Mouse (Mus musculus): ENCODE measurements around the gene Magi1. TPM values are rescaled to one million over a fixed set of nuclear protein-coding genes. Genes with fewer than 3 reads are reported as not detected.

The Magi1 gene
- polyA plus RNA-seq, 1 experiment from 2014 or later: 22.9 TPM

GRCm38 (mm10) chr6:94225832-94226231 lies 57.9 kb downstream of the Magi1 start:
- no peak overlapping the region for H3K4me2 ChIP-seq (ENCODE audit: low read length)
- WGBS: 70% methylated on average over 3 of the region's 3 CpGs
- 0 out of 2 replicates have a peak, but pooled peaks cover 6% of the 10 kb centered on the region for H3K4me1 ChIP-seq (ENCODE audit: control insufficient read depth, insufficient read depth, low read length)
- no peak overlapping the region for H3K9ac ChIP-seq (ENCODE audit: low read length)
- H3K4me3 ChIP-seq (ENCODE audit: low read depth, low read length): no peak overlapping the region
- H3K27me3 ChIP-seq (replicated peaks; ENCODE audit: control insufficient read depth, insufficient read depth, low read length): no peaks in the 10 kb centered on the region
- H3K27ac ChIP-seq (ENCODE audit: low read depth, low read length): no peak overlapping the region
- no peaks in the 10 kb centered on the region for H3K9me3 ChIP-seq (replicated peaks; ENCODE audit: control insufficient read depth, low read length)
- ATAC-seq: no peak
- DNase-seq (ENCODE audit: low spot score): no peak
- no peaks in the 10 kb centered on the region for H3K36me3 ChIP-seq (ENCODE audit: control insufficient read depth, insufficient read depth, low read length)

GRCm38 (mm10) chr6:94225091-94225490 lies 58.6 kb downstream of the Magi1 start:
- no peak for ATAC-seq
- Histone ChIP-seq H3K4me1 (ENCODE audit: control insufficient read depth, insufficient read depth, low read length) (no peaks in the 10 kb centered on the region), H3K9ac (ENCODE audit: low read length) (no peak overlapping the region), H3K36me3 (ENCODE audit: control insufficient read depth, insufficient read depth, low read length) (no peaks in the 10 kb centered on the region), H3K4me3 (ENCODE audit: low read depth, low read length) (no peak overlapping the region), H3K27ac (ENCODE audit: low read depth, low read length) (no peak overlapping the region), H3K9me3 (replicated peaks; ENCODE audit: control insufficient read depth, low read length) (no peaks in the 10 kb centered on the region), H3K4me2 (ENCODE audit: low read length) (no peak overlapping the region), H3K27me3 (replicated peaks; ENCODE audit: control insufficient read depth, insufficient read depth, low read length) (no peaks in the 10 kb centered on the region)
- DNase-seq (ENCODE audit: low spot score): no peak
- WGBS: 79% methylated on average over 6 of the region's 6 CpGs

GRCm38 (mm10) chr6:94222253-94222652 lies 61.5 kb downstream of the Magi1 start:
- H3K4me1 ChIP-seq (ENCODE audit: control insufficient read depth, insufficient read depth, low read length): no peaks in the 10 kb centered on the region
- H3K27ac ChIP-seq (ENCODE audit: low read depth, low read length): no peak overlapping the region
- H3K9ac ChIP-seq (ENCODE audit: low read length): no peak overlapping the region
- H3K9me3 ChIP-seq (replicated peaks; ENCODE audit: control insufficient read depth, low read length): no peaks in the 10 kb centered on the region
- no peak overlapping the region for H3K4me3 ChIP-seq (ENCODE audit: low read depth, low read length)
- no peaks in the 10 kb centered on the region for H3K27me3 ChIP-seq (replicated peaks; ENCODE audit: control insufficient read depth, insufficient read depth, low read length)
- WGBS: 62% methylated on average over 7 of the region's 7 CpGs
- no peak overlapping the region for H3K4me2 ChIP-seq (ENCODE audit: low read length)
- ATAC-seq (no peak), DNase-seq (ENCODE audit: low spot score) (no peak)
- no peaks in the 10 kb centered on the region for H3K36me3 ChIP-seq (ENCODE audit: control insufficient read depth, insufficient read depth, low read length)

GRCm38 (mm10) chr6:94221750-94222149 lies 62.0 kb downstream of the Magi1 start:
- no peak overlapping the region for H3K4me3 ChIP-seq (ENCODE audit: low read depth, low read length)
- 88% methylated on average over 6 of the region's 6 CpGs for WGBS
- H3K36me3 ChIP-seq (ENCODE audit: control insufficient read depth, insufficient read depth, low read length): no peaks in the 10 kb centered on the region
- H3K4me2 ChIP-seq (ENCODE audit: low read length): no peak overlapping the region
- no peaks in the 10 kb centered on the region for H3K4me1 ChIP-seq (ENCODE audit: control insufficient read depth, insufficient read depth, low read length)
- no peak overlapping the region for H3K9ac ChIP-seq (ENCODE audit: low read length)
- DNase-seq (ENCODE audit: low spot score) (no peak), ATAC-seq (no peak)
- H3K9me3 ChIP-seq (replicated peaks; ENCODE audit: control insufficient read depth, low read length): no peaks in the 10 kb centered on the region
- H3K27ac ChIP-seq (ENCODE audit: low read depth, low read length): no peak overlapping the region
- H3K27me3 ChIP-seq (replicated peaks; ENCODE audit: control insufficient read depth, insufficient read depth, low read length): no peaks in the 10 kb centered on the region

GRCm38 (mm10) chr6:94218076-94218475 lies 65.6 kb downstream of the Magi1 start:
- Histone ChIP-seq H3K27ac (ENCODE audit: low read depth, low read length) (no peak overlapping the region), H3K36me3 (ENCODE audit: control insufficient read depth, insufficient read depth, low read length) (no peaks in the 10 kb centered on the region), H3K4me3 (ENCODE audit: low read depth, low read length) (no peak overlapping the region), H3K4me1 (ENCODE audit: control insufficient read depth, insufficient read depth, low read length) (no peaks in the 10 kb centered on the region), H3K27me3 (replicated peaks; ENCODE audit: control insufficient read depth, insufficient read depth, low read length) (no peaks in the 10 kb centered on the region), H3K4me2 (ENCODE audit: low read length) (no peak overlapping the region), H3K9ac (ENCODE audit: low read length) (no peak overlapping the region), H3K9me3 (replicated peaks; ENCODE audit: control insufficient read depth, low read length) (no peaks in the 10 kb centered on the region)
- WGBS: 90% methylated on average over 4 of the region's 4 CpGs
- ATAC-seq (no peak), DNase-seq (ENCODE audit: low spot score) (no peak)

- ATAC-seq (no peak), DNase-seq (ENCODE audit: low spot score) (no peak)
- Histone ChIP-seq H3K4me2 (ENCODE audit: low read length) (no peak overlapping the region), H3K36me3 (ENCODE audit: control insufficient read depth, insufficient read depth, low read length) (no peaks in the 10 kb centered on the region), H3K27ac (ENCODE audit: low read depth, low read length) (no peak overlapping the region), H3K27me3 (replicated peaks; ENCODE audit: control insufficient read depth, insufficient read depth, low read length) (no peaks in the 10 kb centered on the region), H3K4me1 (ENCODE audit: control insufficient read depth, insufficient read depth, low read length) (no peaks in the 10 kb centered on the region), H3K9ac (ENCODE audit: low read length) (no peak overlapping the region), H3K9me3 (replicated peaks; ENCODE audit: control insufficient read depth, low read length) (no peaks in the 10 kb centered on the region), H3K4me3 (ENCODE audit: low read depth, low read length) (no peak overlapping the region)
- WGBS: 87% methylated on average over 4 of the region's 4 CpGs
These were observed 67.9 kb downstream of the Magi1 start for GRCm38 (mm10) chr6:94215834-94216233.

GRCm38 (mm10) chr6:94214895-94215538 lies 68.7 kb downstream of the Magi1 start:
- Histone ChIP-seq H3K4me3 (ENCODE audit: low read depth, low read length) (no peak overlapping the region), H3K36me3 (ENCODE audit: control insufficient read depth, insufficient read depth, low read length) (no peaks in the 10 kb centered on the region), H3K4me2 (ENCODE audit: low read length) (no peak overlapping the region), H3K4me1 (ENCODE audit: control insufficient read depth, insufficient read depth, low read length) (no peaks in the 10 kb centered on the region), H3K27ac (ENCODE audit: low read depth, low read length) (no peak overlapping the region), H3K9me3 (replicated peaks; ENCODE audit: control insufficient read depth, low read length) (no peaks in the 10 kb centered on the region), H3K9ac (ENCODE audit: low read length) (no peak overlapping the region), H3K27me3 (replicated peaks; ENCODE audit: control insufficient read depth, insufficient read depth, low read length) (no peaks in the 10 kb centered on the region)
- ATAC-seq (no peak), DNase-seq (ENCODE audit: low spot score) (peak; percentile 23)
- WGBS: 86% methylated on average over 7 of the region's 7 CpGs

- Histone ChIP-seq H3K4me2 (ENCODE audit: low read length) (no peak overlapping the region), H3K4me3 (ENCODE audit: low read depth, low read length) (no peak overlapping the region), H3K36me3 (ENCODE audit: control insufficient read depth, insufficient read depth, low read length) (no peaks in the 10 kb centered on the region), H3K9ac (ENCODE audit: low read length) (no peak overlapping the region), H3K27me3 (replicated peaks; ENCODE audit: control insufficient read depth, insufficient read depth, low read length) (no peaks in the 10 kb centered on the region), H3K27ac (ENCODE audit: low read depth, low read length) (no peak overlapping the region), H3K4me1 (ENCODE audit: control insufficient read depth, insufficient read depth, low read length) (no peaks in the 10 kb centered on the region), H3K9me3 (replicated peaks; ENCODE audit: control insufficient read depth, low read length) (no peaks in the 10 kb centered on the region)
- 33% methylated on average over 5 of the region's 5 CpGs for WGBS
- ATAC-seq (no peak), DNase-seq (ENCODE audit: low spot score) (peak; percentile 28)
These were observed 77.8 kb downstream of the Magi1 start for GRCm38 (mm10) chr6:94205926-94206325.

- Histone ChIP-seq H3K36me3 (ENCODE audit: control insufficient read depth, insufficient read depth, low read length) (no peaks in the 10 kb centered on the region), H3K4me1 (ENCODE audit: control insufficient read depth, insufficient read depth, low read length) (no peaks in the 10 kb centered on the region), H3K4me3 (ENCODE audit: low read depth, low read length) (no peak overlapping the region), H3K27me3 (replicated peaks; ENCODE audit: control insufficient read depth, insufficient read depth, low read length) (no peaks in the 10 kb centered on the region), H3K9ac (ENCODE audit: low read length) (no peak overlapping the region), H3K9me3 (replicated peaks; ENCODE audit: control insufficient read depth, low read length) (no peaks in the 10 kb centered on the region), H3K4me2 (ENCODE audit: low read length) (no peak overlapping the region), H3K27ac (ENCODE audit: low read depth, low read length) (no peak overlapping the region)
- WGBS: 51% methylated on average over 5 of the region's 5 CpGs
- no peak for ATAC-seq
- DNase-seq (ENCODE audit: low spot score): no peak
These were observed 80.0 kb downstream of the Magi1 start for GRCm38 (mm10) chr6:94203642-94204145.
